Mouse (Mus musculus) midbrain, embryonic 11.5 days (tissue): ENCODE results near the gene Lima1. TPM values are rescaled to one million over a fixed set of nuclear protein-coding genes. Genes with fewer than 3 reads are reported as not detected.
A peak's percentile ranks its signal among the peaks of the same experiment; 100 is the strongest.
"Not testable (repeated sequence)": the region's sequence is repeated elsewhere in the genome, so short reads cannot be mapped to it uniquely, and the experiment has no call there.

Experiments
- ATAC-seq: fragments of 200-750 bp; cut with Nextera tagmentation; 2 replicates; pipeline ENCODE4 v1.8.0; 2017; ENCODE audit warnings: moderate TSS enrichment, moderate library complexity; ENCODE audit not compliant: low FRiP score
- DNase-seq: peaks from one replicate; pipeline ENCODE4 v3.0.0; 2015; ENCODE audit warnings: low spot score; ENCODE audit errors: missing footprints
- H3K27ac ChIP-seq: fragments of 300-500 bp; sonication (generic); 2 replicates; pipeline ENCODE4 v1.5.1; 2014; ENCODE audit warnings: low read depth, low read length
- H3K27me3 ChIP-seq: fragments of 300-500 bp; sonication (generic); 2 replicates; pipeline ENCODE4 v1.6.1; 2014; ENCODE audit warnings: mild to moderate bottlenecking, low read length, moderate library complexity, mixed read lengths; ENCODE audit not compliant: control insufficient read depth, insufficient read depth
- H3K36me3 ChIP-seq: fragments of 300-500 bp; sonication (generic); 2 replicates; pipeline ENCODE4 v1.6.1; 2014; ENCODE audit warnings: mild to moderate bottlenecking, low read length, moderate library complexity, mixed read lengths; ENCODE audit not compliant: control insufficient read depth, insufficient read depth
- H3K4me1 ChIP-seq: fragments of 300-500 bp; sonication (generic); 2 replicates; pipeline ENCODE4 v1.6.1; 2014; ENCODE audit warnings: low read length; ENCODE audit not compliant: control insufficient read depth, insufficient read depth
- H3K4me2 ChIP-seq: fragments of 300-500 bp; sonication (generic); 2 replicates; pipeline ENCODE4 v1.6.1; 2014; ENCODE audit warnings: mild to moderate bottlenecking, moderate library complexity
- H3K4me3 ChIP-seq: fragments of 300-500 bp; sonication (generic); 2 replicates; pipeline ENCODE4 v1.5.1; 2014; ENCODE audit warnings: low read depth, low read length
- H3K9ac ChIP-seq: fragments of 300-500 bp; sonication (generic); 2 replicates; pipeline ENCODE4 v1.6.1; 2014; ENCODE audit warnings: low read length
- H3K9me3 ChIP-seq: fragments of 300-500 bp; sonication (generic); 2 replicates; pipeline ENCODE4 v1.6.1; 2016; ENCODE audit warnings: low read length; ENCODE audit not compliant: control insufficient read depth
- WGBS: fragments of 180-500 bp; shearing (Covaris S2); extraction: QIAGEN DNeasy Blood & Tissue Kit; methylation state at CpG from one replicate; pipeline ENCODE4 v1.1.7; 2014; 5-methylcytosine and 5-hydroxymethylcytosine counted together
- polyA plus RNA-seq: library from polyadenylated mRNA; unstranded; fragments of >200 nt; fragmentation: Nextera tagmentation; extraction: Ambion mirVana; gene quantifications from 2 replicates; pipeline ENCODE4 v1.2.1, GENCODE M21; 2014

The Lima1 gene
- polyA plus RNA-seq: 22.0 and 25.9 TPM in 2 replicates

GRCm38 (mm10) chr15:99875334-99875869 lies at the start of gene Lima1:
Lima1 (minus strand) TSS chr15:99875456.
- peak within 1 kb of the TSS; percentile 66 for H3K9ac ChIP-seq
- no peaks in the 10 kb centered on the region for H3K36me3 ChIP-seq
- DNase-seq (peak; percentile 99), ATAC-seq (peak; percentile 92)
- 1% methylated on average over 38 of the region's 38 CpGs for WGBS
- H3K9me3 ChIP-seq: no peaks in the 10 kb centered on the region
- H3K4me3 ChIP-seq: peak within 1 kb of the TSS; percentile 73
- no peaks in the 10 kb centered on the region for H3K27me3 ChIP-seq
- H3K27ac ChIP-seq: no peak within 1 kb of the TSS
- peak within 1 kb of the TSS; percentile 83 for H3K4me2 ChIP-seq
- peaks cover 4% of the 10 kb centered on the region; the same call in 1 of the 2 replicates for H3K4me1 ChIP-seq

GRCm38 (mm10) chr15:99919601-99920158 lies 44.4 kb upstream of the Lima1 start:
- Histone ChIP-seq H3K4me1 (no peaks in the 10 kb centered on the region), H3K4me2 (no peak overlapping the region), H3K36me3 (no peaks in the 10 kb centered on the region), H3K4me3 (no peak overlapping the region), H3K27me3 (no peaks in the 10 kb centered on the region), H3K27ac (no peak overlapping the region), H3K9me3 (no peaks in the 10 kb centered on the region), H3K9ac (no peak overlapping the region)
- DNase-seq (no peak), ATAC-seq (no peak)
- WGBS: 89% methylated on average over 15 of the region's 15 CpGs

DNA sequence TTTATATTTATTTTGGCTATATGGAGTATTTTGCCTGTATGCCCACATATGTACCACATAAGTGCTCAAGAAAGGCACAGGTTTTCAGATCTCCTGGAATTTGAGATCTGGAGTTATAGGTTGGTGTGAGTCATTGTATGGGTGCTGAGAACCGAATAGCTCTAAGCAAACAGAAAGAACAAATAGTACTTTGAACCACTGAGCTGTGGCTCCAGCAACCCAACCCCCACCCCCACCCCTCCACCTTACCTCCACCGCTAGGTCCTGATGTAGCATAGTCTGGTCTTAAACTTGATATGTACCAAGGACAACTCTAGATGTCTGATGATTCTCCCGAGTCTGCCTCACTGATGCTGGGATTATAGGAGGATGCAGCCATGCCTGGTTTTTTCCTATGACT lies 42.0 kb upstream of the Lima1 start:
- 82% methylated on average over 3 of the region's 3 CpGs for WGBS
- DNase-seq (no peak), ATAC-seq (no peak)
- H3K4me2 ChIP-seq: no peak overlapping the region
- H3K4me3 ChIP-seq: no peak overlapping the region
- no peak overlapping the region for H3K27ac ChIP-seq
- H3K9ac ChIP-seq: no peak overlapping the region
- no peaks in the 10 kb centered on the region for H3K27me3 ChIP-seq
- H3K4me1 ChIP-seq: no peaks in the 10 kb centered on the region
- H3K36me3 ChIP-seq: no peaks in the 10 kb centered on the region
- no peaks in the 10 kb centered on the region for H3K9me3 ChIP-seq

DNA sequence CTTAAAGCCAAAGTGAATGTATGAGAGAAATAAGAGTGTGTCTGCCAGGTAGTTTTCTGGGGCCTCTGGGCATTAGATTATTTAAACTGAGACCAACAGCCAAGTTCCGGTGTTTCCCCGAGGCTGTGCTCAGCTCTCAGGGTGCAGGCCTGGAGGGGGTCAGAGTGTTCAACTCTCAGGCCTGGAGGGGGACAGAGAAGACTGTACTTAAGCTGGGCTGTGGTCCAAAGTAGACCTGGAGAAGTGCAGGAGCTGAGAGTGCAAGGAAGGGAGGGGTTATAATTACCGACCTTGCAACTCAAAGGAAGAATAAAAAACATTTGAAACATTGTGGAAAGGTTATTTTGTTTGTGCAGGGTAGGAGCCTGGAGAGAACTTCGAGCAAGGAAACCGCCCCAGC lies 39.4 kb upstream of the Lima1 start:
- Histone ChIP-seq H3K27me3 (no peaks in the 10 kb centered on the region), H3K27ac (no peak overlapping the region), H3K4me1 (no peaks in the 10 kb centered on the region), H3K36me3 (no peaks in the 10 kb centered on the region), H3K9me3 (no peaks in the 10 kb centered on the region), H3K4me3 (no peak overlapping the region), H3K4me2 (no peak overlapping the region), H3K9ac (no peak overlapping the region)
- DNase-seq: no peak
- ATAC-seq: no peak
- WGBS: 80% methylated on average over 5 of the region's 5 CpGs

- no peak for DNase-seq
- no peaks in the 10 kb centered on the region for H3K27me3 ChIP-seq
- no peaks in the 10 kb centered on the region for H3K36me3 ChIP-seq
- H3K4me3 ChIP-seq: no peak overlapping the region
- 94% methylated on average over 4 of the region's 4 CpGs for WGBS
- no peak overlapping the region for H3K27ac ChIP-seq
- no peaks in the 10 kb centered on the region for H3K4me1 ChIP-seq
- H3K9ac ChIP-seq: no peak overlapping the region
- no peak overlapping the region for H3K4me2 ChIP-seq
- no peaks in the 10 kb centered on the region for H3K9me3 ChIP-seq
- no peak for ATAC-seq
Observed at GRCm38 (mm10) chr15:99911785-99912184, 36.5 kb upstream of the Lima1 start.

GRCm38 (mm10) chr15:99909339-99909996 lies 34.2 kb upstream of the Lima1 start:
- H3K4me2 ChIP-seq, H3K4me3 ChIP-seq, H3K27me3 ChIP-seq, H3K36me3 ChIP-seq, H3K9ac ChIP-seq, H3K27ac ChIP-seq, H3K9me3 ChIP-seq, ATAC-seq, H3K4me1 ChIP-seq: not testable (repeated sequence)
- peak; percentile 89 for DNase-seq
- WGBS: 44% methylated on average over 14 of the region's 14 CpGs

GRCm38 (mm10) chr15:99907514-99907913 lies 32.3 kb upstream of the Lima1 start:
- DNase-seq (no peak), ATAC-seq (no peak)
- H3K27me3 ChIP-seq: no peaks in the 10 kb centered on the region
- no peak overlapping the region for H3K4me3 ChIP-seq
- no peak overlapping the region for H3K4me2 ChIP-seq
- H3K9me3 ChIP-seq: no peaks in the 10 kb centered on the region
- no peaks in the 10 kb centered on the region for H3K36me3 ChIP-seq
- WGBS: 79% methylated on average over 1 of the region's 1 CpGs
- H3K4me1 ChIP-seq: no peaks in the 10 kb centered on the region
- H3K9ac ChIP-seq: no peak overlapping the region
- H3K27ac ChIP-seq: no peak overlapping the region

GRCm38 (mm10) chr15:99907041-99907440 lies 31.8 kb upstream of the Lima1 start:
- no peaks in the 10 kb centered on the region for H3K4me1 ChIP-seq
- no peak overlapping the region for H3K27ac ChIP-seq
- ATAC-seq (no peak), DNase-seq (no peak)
- no peaks in the 10 kb centered on the region for H3K27me3 ChIP-seq
- 77% methylated on average over 4 of the region's 4 CpGs for WGBS
- no peaks in the 10 kb centered on the region for H3K9me3 ChIP-seq
- no peak overlapping the region for H3K9ac ChIP-seq
- H3K4me2 ChIP-seq: no peak overlapping the region
- H3K4me3 ChIP-seq: no peak overlapping the region
- no peaks in the 10 kb centered on the region for H3K36me3 ChIP-seq

DNA sequence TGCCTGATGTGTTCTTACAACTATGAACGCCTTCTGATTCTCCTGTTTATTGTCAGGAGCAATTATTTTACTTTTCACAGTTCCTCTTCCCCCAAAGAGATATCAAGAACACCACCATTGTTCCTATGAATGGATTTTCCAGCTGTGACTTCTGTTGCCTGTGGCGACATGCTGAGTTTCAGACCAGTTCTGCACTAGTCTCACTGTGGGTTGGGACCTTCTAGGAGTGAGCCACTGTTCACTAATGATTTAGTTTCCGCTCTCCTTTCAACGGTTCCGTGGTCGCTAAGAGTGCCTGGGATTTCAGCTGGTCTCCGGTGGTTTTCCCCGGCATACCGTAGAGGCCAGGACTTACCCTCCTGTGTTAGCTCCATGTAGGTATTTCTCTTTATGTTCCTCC lies 29.6 kb upstream of the Lima1 start:
- no peaks in the 10 kb centered on the region for H3K9me3 ChIP-seq
- H3K4me3 ChIP-seq: no peak overlapping the region
- no peak for DNase-seq
- H3K27me3 ChIP-seq: no peaks in the 10 kb centered on the region
- no peak overlapping the region for H3K27ac ChIP-seq
- no peaks in the 10 kb centered on the region for H3K4me1 ChIP-seq
- no peak for ATAC-seq
- no peaks in the 10 kb centered on the region for H3K36me3 ChIP-seq
- no peak overlapping the region for H3K4me2 ChIP-seq
- 86% methylated on average over 9 of the region's 9 CpGs for WGBS
- H3K9ac ChIP-seq: no peak overlapping the region
